Mouse (Mus musculus) left cerebral cortex, postnatal 14 days (tissue): ENCODE results near the gene Gm14137. TPM values are rescaled to one million over a fixed set of nuclear protein-coding genes. Genes with fewer than 3 reads are reported as not detected.

Experiments used
- DNase-seq, 2 experiments: peaks; one replicate each; pipeline ENCODE4 v3.0.0; 2021 to 2022; ENCODE audit warnings: low spot score in 2 of 2, mixed read lengths in 1 of 2
- intact Hi-C: fragments of 180-260 bp; cut with DNase I; formaldehyde crosslinking; loops from one replicate; pipeline ENCODE4 v1.15.1; 2025
- total RNA-seq, 2 experiments: library from RNA; stranded (reverse); gene quantifications; 2 replicates each; pipeline ENCODE4 v1.2.3; 2021

Gene Gm14137
- total RNA-seq, 2 experiments from 2014 or later = not detected

DNA sequence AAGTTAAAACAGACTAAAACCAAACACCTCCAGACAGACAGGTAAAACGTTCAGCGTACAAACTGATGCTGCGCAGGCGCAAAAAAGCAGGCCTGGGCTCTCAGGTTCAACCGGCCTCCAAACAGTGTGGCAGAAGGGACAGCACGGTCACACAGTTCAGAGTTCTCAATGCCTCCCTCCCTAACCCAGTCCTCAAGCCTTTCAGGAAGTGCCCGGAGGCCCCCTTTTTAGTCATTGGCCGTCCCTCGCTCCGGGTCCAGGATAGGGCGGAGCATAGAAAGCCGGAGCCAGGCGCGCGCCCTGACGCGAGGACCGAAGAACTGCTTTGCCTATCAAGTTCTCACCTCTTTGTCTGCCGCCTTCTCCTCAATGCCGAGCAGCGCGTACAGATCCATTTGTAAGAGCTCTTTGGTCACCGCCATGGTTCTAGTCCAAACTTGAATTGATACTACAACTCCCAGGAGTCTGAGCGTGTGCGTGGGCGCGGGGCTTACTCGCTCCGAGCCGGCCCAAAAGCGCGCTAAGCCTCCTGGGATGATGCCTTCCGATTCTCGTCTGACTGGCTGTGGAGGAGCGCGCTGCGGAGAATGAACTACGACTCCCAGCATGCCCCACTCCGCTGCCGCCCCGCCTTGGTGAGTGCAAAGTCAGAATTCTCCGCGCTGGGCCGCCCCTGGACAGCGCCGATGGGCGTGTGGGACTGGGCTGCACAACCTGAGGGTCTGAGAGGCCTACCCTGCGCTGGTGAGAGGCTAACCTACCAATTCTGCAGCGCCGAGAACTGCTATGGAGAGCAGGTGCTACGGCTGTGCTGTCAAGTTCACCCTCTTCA, 34.3 kb downstream of the Gm14137 start, which contains the start of the genes Zfyve19 and Dnajc17:
Gene Zfyve19, plus strand, starts transcription at position 274 of the 832 bp plus-strand sequence.
Gene Dnajc17, minus strand, starts transcription at position 452 of the 832 bp plus-strand sequence.
- intact Hi-C loops = no loop called here
- peak; percentile 98 for DNase-seq

- intact Hi-C loops = no loop called here
- no peak for DNase-seq
These were observed 34.8 kb downstream of the Gm14137 start for GRCm38 (mm10) chr2:119209176-119209507.

Other genes with a start within 250 kb of the Gm14137 start
- 1 to 10 TPM; 2.3 to 2.4 TPM for gene Chst14, start 248.0 kb upstream of the Gm14137 start, total RNA-seq
- gene Ccdc32, start 145.1 kb upstream of the Gm14137 start, total RNA-seq = 10 to 100 TPM; 60.2 TPM
- 1 to 10 TPM; 5.5 to 6.6 TPM for gene Rpusd2, start 139.7 kb upstream of the Gm14137 start, total RNA-seq
- gene Knl1, start 127.4 kb upstream of the Gm14137 start, total RNA-seq = under 1 TPM; 0.29 to 0.63 TPM
- gene Rad51, start 61.7 kb upstream of the Gm14137 start, total RNA-seq = 1 to 10 TPM; 1.5 to 3.3 TPM
- 10 to 100 TPM; 49.0 to 49.3 TPM for gene Rmdn3, start 17.5 kb upstream of the Gm14137 start, total RNA-seq
- not detected for gene Gchfr, start 6.7 kb upstream of the Gm14137 start, total RNA-seq
- gene Zfyve19, start 34.1 kb downstream of the Gm14137 start, total RNA-seq = 10 to 100 TPM; 28.8 to 36.8 TPM
- gene Dnajc17, start 34.3 kb downstream of the Gm14137 start, total RNA-seq = 10 to 100 TPM; 17.4 to 18.2 TPM
- not detected for gene Ppp1r14d, start 55.4 kb downstream of the Gm14137 start, total RNA-seq
- under 1 TPM; 0.59 to 0.61 TPM for gene Spint1, start 62.9 kb downstream of the Gm14137 start, total RNA-seq
- 1 to 10 TPM; 9.5 to 9.9 TPM for gene Rhov, start 96.8 kb downstream of the Gm14137 start, total RNA-seq
- 10 to 100 TPM; 40.2 to 40.5 TPM for gene Vps18, start 114.2 kb downstream of the Gm14137 start, total RNA-seq
- gene Dll4, start 151.3 kb downstream of the Gm14137 start, total RNA-seq = 1 to 10 TPM; 4.0 to 5.0 TPM
- gene Chac1, start 176.7 kb downstream of the Gm14137 start, total RNA-seq = 1 to 10 TPM; 8.9 to 9.0 TPM